Mouse (Mus musculus): ENCODE measurements around the gene Sbp. TPM values are rescaled to one million over a fixed set of nuclear protein-coding genes. Genes with fewer than 3 reads are reported as not detected.
A peak's percentile ranks its signal among the peaks of the same experiment; 100 is the strongest.
"Not testable (repeated sequence)": the region's sequence is repeated elsewhere in the genome, so short reads cannot be mapped to it uniquely, and the experiment has no call there.

Gene Sbp
- total and polyA plus RNA-seq, 2 experiments from 2014 or later, result not detected

DNA sequence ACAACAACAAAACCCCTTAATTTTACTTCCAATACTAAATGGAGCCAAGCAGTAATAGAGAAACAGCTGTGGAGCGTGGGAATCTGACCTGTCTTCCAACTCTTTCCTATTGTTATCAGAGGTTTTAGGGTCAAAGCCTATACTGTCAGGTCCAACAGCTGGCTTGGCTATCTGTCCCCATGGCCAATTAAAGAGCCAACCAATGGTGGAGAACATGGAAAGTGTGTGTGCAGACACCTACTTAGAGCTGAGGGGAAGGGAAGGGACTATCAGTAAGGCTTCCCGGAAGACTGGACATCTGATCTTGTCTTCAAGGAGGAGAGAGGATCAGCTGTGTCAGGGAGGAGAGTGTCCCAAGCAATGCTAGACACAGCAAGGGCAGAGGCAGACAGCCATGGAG, 7.6 kb downstream of the Sbp start:
- TF ChIP-seq CTCF (IDR thresholded peaks at IDR 0.05), result no peak
- ATAC-seq (ENCODE audit: low FRiP score), result no peak
- H3K27ac ChIP-seq (ENCODE audit: low read depth, low read length), result no peak overlapping the region
- no peaks in the 10 kb centered on the region for H3K27me3 ChIP-seq (ENCODE audit: insufficient read depth, low read length)
- H3K36me3 ChIP-seq (ENCODE audit: insufficient read depth, low read length), result no peaks in the 10 kb centered on the region
- H3K4me3 ChIP-seq (ENCODE audit: low read depth, low read length), result no peak overlapping the region
- H3K9ac ChIP-seq (replicated peaks; ENCODE audit: low read length, poor library complexity, severe bottlenecking), result no peak overlapping the region
- H3K4me2 ChIP-seq (ENCODE audit: low read depth, low read length, poor library complexity, severe bottlenecking), result no peak overlapping the region
- no peaks in the 10 kb centered on the region for H3K4me1 ChIP-seq (ENCODE audit: insufficient read depth, low read length)
- DNase-seq (ENCODE audit: low spot score), result no peak
- H3K9me3 ChIP-seq (ENCODE audit: low read length), result no peaks in the 10 kb centered on the region
- WGBS, result 90% methylated on average over 2 of the region's 2 CpGs

DNA sequence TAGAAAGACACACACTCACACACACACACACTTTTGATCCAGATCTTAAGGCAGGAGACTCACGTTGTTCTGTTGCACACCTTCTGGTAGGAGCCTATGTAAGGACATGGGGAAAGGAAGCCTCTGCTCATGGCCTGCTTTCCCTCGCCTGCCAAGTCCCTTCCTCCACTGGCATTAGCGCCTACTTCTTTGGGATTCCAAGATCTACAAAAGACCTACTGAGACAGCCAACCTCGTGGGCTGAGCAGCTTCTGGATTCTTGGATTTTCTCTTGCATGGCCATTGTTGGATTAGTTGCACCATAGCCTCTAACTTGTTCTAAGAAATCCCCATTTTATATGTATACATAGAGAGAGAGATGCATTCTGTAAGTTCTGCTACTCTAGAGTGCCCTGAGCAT, 9.4 kb downstream of the Sbp start:
- not testable (repeated sequence) for H3K27ac ChIP-seq (ENCODE audit: low read depth, low read length); H3K4me2 ChIP-seq (ENCODE audit: low read depth, low read length, poor library complexity, severe bottlenecking); H3K9ac ChIP-seq (replicated peaks; ENCODE audit: low read length, poor library complexity, severe bottlenecking); ATAC-seq (ENCODE audit: low FRiP score); H3K4me1 ChIP-seq (ENCODE audit: insufficient read depth, low read length); H3K9me3 ChIP-seq (ENCODE audit: low read length); H3K36me3 ChIP-seq (ENCODE audit: insufficient read depth, low read length); H3K4me3 ChIP-seq (ENCODE audit: low read depth, low read length); H3K27me3 ChIP-seq (ENCODE audit: insufficient read depth, low read length); DNase-seq (ENCODE audit: low spot score)
- WGBS, result 71% methylated on average over 4 of the region's 4 CpGs

DNA sequence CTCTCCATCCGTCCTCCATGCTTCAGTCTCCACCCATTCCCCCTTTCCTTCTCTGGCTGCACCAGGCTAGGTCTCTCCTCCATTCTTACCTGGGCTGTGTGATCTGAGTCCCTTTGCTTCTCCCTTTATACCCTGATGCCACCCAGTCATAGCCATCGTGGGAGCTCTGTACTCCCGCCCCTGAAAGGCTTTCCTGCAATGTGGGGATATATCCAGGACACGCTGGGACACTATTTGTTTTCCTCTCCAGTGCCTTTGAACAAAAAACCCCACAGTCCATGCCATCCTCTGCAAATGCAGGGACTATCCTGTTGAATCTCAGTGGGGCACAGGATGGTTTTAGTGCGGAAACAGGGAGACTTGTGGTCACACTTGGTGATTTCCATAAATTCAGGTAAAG, 13.7 kb downstream of the Sbp start, which contains the start of gene Sbpl:
Sbpl (minus strand) TSS at position 101 of the 400 bp plus-strand sequence.
- no peak for DNase-seq (ENCODE audit: low spot score)
- no peak for TF ChIP-seq CTCF (IDR thresholded peaks at IDR 0.05)
- no peaks in the 10 kb centered on the region for H3K4me1 ChIP-seq (ENCODE audit: insufficient read depth, low read length)
- H3K36me3 ChIP-seq (ENCODE audit: insufficient read depth, low read length), result no peaks in the 10 kb centered on the region
- H3K4me3 ChIP-seq (ENCODE audit: low read depth, low read length), result no peak within 1 kb of the TSS
- no peak for ATAC-seq (ENCODE audit: low FRiP score)
- no peak within 1 kb of the TSS for H3K9ac ChIP-seq (replicated peaks; ENCODE audit: low read length, poor library complexity, severe bottlenecking)
- no peak within 1 kb of the TSS for H3K4me2 ChIP-seq (ENCODE audit: low read depth, low read length, poor library complexity, severe bottlenecking)
- H3K27ac ChIP-seq (ENCODE audit: low read depth, low read length), result no peak within 1 kb of the TSS
- no peaks in the 10 kb centered on the region for H3K9me3 ChIP-seq (ENCODE audit: low read length)
- 66% methylated on average over 5 of the region's 5 CpGs for WGBS
- no peaks in the 10 kb centered on the region for H3K27me3 ChIP-seq (ENCODE audit: insufficient read depth, low read length)

DNA sequence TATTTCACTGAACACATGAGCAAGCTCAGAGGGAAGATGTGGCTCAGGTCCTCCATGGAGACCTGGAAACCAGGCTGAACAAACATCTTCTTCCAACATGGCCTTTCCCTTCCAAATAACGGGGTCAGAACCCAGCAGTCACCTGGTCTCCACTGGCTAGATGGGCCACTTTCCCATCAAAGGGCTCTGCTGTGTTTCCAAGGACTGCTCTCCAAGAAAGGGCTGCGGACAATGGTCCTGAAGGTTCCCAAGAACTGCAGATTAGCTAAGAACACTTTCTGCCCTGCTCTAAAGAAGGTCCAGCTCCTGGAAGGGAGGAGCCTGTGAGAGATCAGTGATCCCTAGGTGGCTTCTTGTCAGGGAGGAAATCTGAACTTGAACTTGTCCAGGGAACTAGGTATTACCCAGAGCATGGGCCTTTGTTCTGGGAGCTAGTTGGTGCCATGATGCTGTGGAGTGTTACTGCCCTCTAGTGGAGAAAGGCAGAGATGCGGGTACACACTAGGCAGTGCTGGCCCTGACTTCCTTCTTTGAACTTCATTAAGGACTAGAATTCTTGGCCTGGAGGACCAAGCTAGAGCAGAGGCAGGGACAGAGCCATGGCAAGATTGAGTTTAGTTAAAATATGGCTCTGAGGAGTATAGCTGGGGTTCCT, 18.7 kb downstream of the Sbp start:
- H3K27ac ChIP-seq (ENCODE audit: low read depth, low read length), result no peak overlapping the region
- peak; percentile 89 for ATAC-seq (ENCODE audit: low FRiP score)
- no peaks in the 10 kb centered on the region for H3K36me3 ChIP-seq (ENCODE audit: insufficient read depth, low read length)
- peak; percentile 99 for TF ChIP-seq CTCF (IDR thresholded peaks at IDR 0.05)
- no peak overlapping the region for H3K4me3 ChIP-seq (ENCODE audit: low read depth, low read length)
- H3K27me3 ChIP-seq (ENCODE audit: insufficient read depth, low read length), result no peaks in the 10 kb centered on the region
- H3K9me3 ChIP-seq (ENCODE audit: low read length), result no peaks in the 10 kb centered on the region
- H3K4me2 ChIP-seq (ENCODE audit: low read depth, low read length, poor library complexity, severe bottlenecking), result no peak overlapping the region
- no peaks in the 10 kb centered on the region for H3K4me1 ChIP-seq (ENCODE audit: insufficient read depth, low read length)
- peak; percentile 89 for DNase-seq (ENCODE audit: low spot score)
- WGBS, result 34% methylated on average over 3 of the region's 3 CpGs
- H3K9ac ChIP-seq (replicated peaks; ENCODE audit: low read length, poor library complexity, severe bottlenecking), result no peak overlapping the region

DNA sequence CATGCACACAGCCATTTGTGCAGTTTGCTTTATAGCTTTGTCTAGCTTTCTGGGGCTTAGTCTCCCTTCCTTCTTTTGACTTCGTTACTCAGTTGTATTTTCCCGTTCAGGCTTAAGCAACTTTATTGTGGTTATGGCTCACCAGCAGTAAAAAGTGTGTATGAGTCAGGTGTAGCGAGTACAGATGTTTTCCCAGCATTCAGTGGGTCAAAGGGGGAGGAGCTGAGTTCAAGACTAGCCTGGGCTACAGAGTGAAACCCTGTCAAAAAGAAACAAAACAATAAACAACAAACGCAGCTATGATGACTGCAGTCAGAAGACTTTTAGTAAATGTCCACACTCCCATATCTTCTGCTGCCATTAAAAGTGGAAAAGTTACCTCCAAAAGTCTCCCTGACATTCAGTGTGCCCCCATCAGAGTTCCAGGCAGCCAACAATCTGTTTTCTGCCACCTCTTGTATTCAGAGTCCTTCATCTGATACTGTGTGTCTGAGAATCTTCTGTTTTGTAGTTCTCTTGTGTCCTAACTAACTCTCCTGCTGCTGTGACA, 20.2 kb downstream of the Sbp start:
- 63% methylated on average over 4 of the region's 4 CpGs for WGBS
- Histone ChIP-seq H3K9ac (replicated peaks; ENCODE audit: low read length, poor library complexity, severe bottlenecking) (no peak overlapping the region), H3K27ac (ENCODE audit: low read depth, low read length) (no peak overlapping the region)

DNA sequence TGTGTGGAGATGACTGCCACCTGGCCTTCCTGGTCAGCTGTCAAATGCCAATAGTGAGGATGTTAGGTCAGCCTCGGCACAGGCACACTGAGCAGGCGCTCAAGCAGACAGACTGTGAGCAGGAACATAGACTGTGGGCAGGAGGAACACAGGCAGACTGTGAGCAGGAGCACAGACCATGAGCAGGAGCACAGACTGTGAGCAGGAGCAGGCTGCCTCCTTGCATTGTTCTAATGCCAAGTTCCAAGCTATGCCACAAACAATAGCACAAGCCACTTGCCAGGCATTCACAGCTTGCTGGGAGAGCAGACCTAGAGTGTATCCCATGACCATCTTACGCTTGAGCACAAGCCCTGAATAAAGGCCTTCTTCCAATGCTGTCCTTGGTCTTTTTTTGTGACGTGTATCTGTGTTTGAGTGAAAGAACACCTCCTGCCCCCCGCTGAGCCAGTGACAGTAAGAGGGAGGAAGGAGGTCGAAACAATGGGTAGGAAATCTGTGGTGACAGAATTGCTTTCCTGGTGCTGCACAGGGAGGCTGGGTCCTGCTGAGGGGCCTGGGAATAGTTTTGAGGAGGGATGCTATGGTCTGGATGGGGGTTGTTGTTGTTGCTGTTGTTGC, 24.4 kb downstream of the Sbp start:
- H3K9me3 ChIP-seq (ENCODE audit: low read length), result no peaks in the 10 kb centered on the region
- no peaks in the 10 kb centered on the region for H3K36me3 ChIP-seq (ENCODE audit: insufficient read depth, low read length)
- ATAC-seq (ENCODE audit: low FRiP score) (no peak), DNase-seq (ENCODE audit: low spot score) (no peak)
- no peak overlapping the region for H3K9ac ChIP-seq (replicated peaks; ENCODE audit: low read length, poor library complexity, severe bottlenecking)
- no peaks in the 10 kb centered on the region for H3K4me1 ChIP-seq (ENCODE audit: insufficient read depth, low read length)
- H3K27me3 ChIP-seq (ENCODE audit: insufficient read depth, low read length), result no peaks in the 10 kb centered on the region
- TF ChIP-seq CTCF (IDR thresholded peaks at IDR 0.05), result no peak
- H3K27ac ChIP-seq (ENCODE audit: low read depth, low read length), result no peak overlapping the region
- no peak overlapping the region for H3K4me3 ChIP-seq (ENCODE audit: low read depth, low read length)
- no peak overlapping the region for H3K4me2 ChIP-seq (ENCODE audit: low read depth, low read length, poor library complexity, severe bottlenecking)
- 29% methylated on average over 6 of the region's 6 CpGs for WGBS

More for the DNA sequence above, 20.2 kb downstream of the Sbp start:
- H3K4me1 ChIP-seq (ENCODE audit: insufficient read depth, low read length), result no peaks in the 10 kb centered on the region
- no peak for TF ChIP-seq CTCF (IDR thresholded peaks at IDR 0.05)
- no peak overlapping the region for H3K4me2 ChIP-seq (ENCODE audit: low read depth, low read length, poor library complexity, severe bottlenecking)
- H3K27me3 ChIP-seq (ENCODE audit: insufficient read depth, low read length), result no peaks in the 10 kb centered on the region
- H3K36me3 ChIP-seq (ENCODE audit: insufficient read depth, low read length), result no peaks in the 10 kb centered on the region
- H3K4me3 ChIP-seq (ENCODE audit: low read depth, low read length), result no peak overlapping the region
- no peak for ATAC-seq (ENCODE audit: low FRiP score)
- H3K9me3 ChIP-seq (ENCODE audit: low read length), result no peaks in the 10 kb centered on the region
- DNase-seq (ENCODE audit: low spot score), result no peak

Data from midbrain, postnatal 0 days (tissue).